Mouse (Mus musculus) bone marrow, adult 2 months (tissue): ENCODE data around the gene Ptprn2. TPM values are rescaled to one million over a fixed set of nuclear protein-coding genes. Genes with fewer than 3 reads are reported as not detected.

Experiments used
- H3K27ac ChIP-seq: fragments of 200-500 bp; 2 replicates; pipeline ENCODE4 v1.5.1; 2012; ENCODE audit warnings: low read depth, mild to moderate bottlenecking, control low read depth, inconsistent platforms, low read length; ENCODE audit not compliant: control insufficient read depth, poor library complexity, insufficient read depth
- H3K4me1 ChIP-seq: fragments of 200-500 bp; 2 replicates; pipeline ENCODE4 v1.6.1; 2011; ENCODE audit warnings: low read length; ENCODE audit not compliant: control insufficient read depth, insufficient read depth
- H3K4me3 ChIP-seq: fragments of 200-500 bp; replicated peaks from 2 replicates; pipeline ENCODE3; 2011; ENCODE audit warnings: mild to moderate bottlenecking, low read depth, low read length, control low read depth; ENCODE audit not compliant: control insufficient read depth
- CTCF ChIP-seq: fragments of 200-500 bp; IDR thresholded peaks from 2 replicates; pipeline ENCODE4 v1.5.1; 2011; ENCODE audit warnings: low read length, control low read depth; ENCODE audit not compliant: control insufficient read depth, insufficient read depth
- POLR2A ChIP-seq: fragments of 200-500 bp; IDR thresholded peaks from 2 replicates; pipeline ENCODE4 v1.6.1; 2011; ENCODE audit warnings: low read depth, mild to moderate bottlenecking, control low read depth, low read length, borderline replicate concordance; ENCODE audit not compliant: control insufficient read depth
- WGBS: fragments of 180-500 bp; shearing (Covaris S2); methylation state at CpG from one replicate; pipeline ENCODE4 v1.1.7; 2018; 5-methylcytosine and 5-hydroxymethylcytosine counted together
- polyA plus RNA-seq: library from polyadenylated mRNA; stranded (reverse); fragments of >200 nt; gene quantifications from 2 replicates; pipeline ENCODE4 v1.2.4, GENCODE M21; 2011; ENCODE audit warnings: low replicate concordance; ENCODE audit not compliant: missing spikeins, insufficient read depth, insufficient read length

Ptprn2 gene
- polyA plus RNA-seq, 1 experiment: 0.35 TPM

DNA sequence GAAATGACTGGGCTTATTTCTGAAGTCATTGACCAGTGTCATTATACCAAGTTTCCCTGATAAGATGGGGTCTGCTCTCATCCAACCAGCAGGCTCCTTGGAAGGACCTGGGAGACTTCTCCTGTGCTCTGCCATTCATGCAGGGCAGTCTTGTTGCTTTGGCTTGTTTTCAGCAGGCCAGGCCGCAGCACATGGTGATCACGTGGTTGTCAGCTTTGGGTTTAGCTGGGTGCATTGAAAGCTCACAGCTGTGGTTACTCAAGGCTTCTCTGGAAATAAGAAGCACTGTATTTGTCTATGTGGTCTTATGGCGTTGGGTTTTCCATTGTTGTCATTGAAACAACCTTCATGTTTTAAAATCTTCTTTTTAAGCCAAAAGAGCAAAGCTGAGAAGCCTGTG lies 678.3 kb downstream of the Ptprn2 start:
- WGBS: 74% methylated on average over 3 of the region's 3 CpGs
- peaks cover 3% of the 10 kb centered on the region for H3K4me1 ChIP-seq
- H3K4me3 ChIP-seq: no peak overlapping the region
- H3K27ac ChIP-seq: no peak overlapping the region
- TF ChIP-seq CTCF (no peak), POLR2A (no peak)

DNA sequence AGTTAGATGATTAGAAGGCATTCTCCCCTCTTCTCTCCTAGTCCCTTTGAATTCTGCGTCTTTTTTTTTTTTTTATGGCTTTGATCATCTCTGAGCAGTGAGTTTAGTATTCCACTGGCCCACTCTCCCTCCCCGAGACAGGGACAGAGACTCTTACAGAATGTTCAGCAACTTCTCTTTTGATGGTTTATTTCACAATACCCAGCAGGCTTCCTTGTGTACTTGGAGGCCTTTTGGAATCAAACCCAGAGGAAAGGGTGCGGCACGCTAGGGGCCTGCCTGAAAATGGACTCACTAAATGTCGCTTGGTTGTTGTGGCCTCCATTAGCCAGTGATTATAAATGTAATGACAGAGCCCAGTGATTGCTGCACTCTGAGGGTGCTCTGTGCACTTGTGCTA lies 680.7 kb downstream of the Ptprn2 start:
- TF ChIP-seq POLR2A: no peak
- TF ChIP-seq CTCF: no peak
- H3K27ac ChIP-seq: no peak overlapping the region
- peaks cover 3% of the 10 kb centered on the region for H3K4me1 ChIP-seq
- 52% methylated on average over 5 of the region's 5 CpGs for WGBS
- no peak overlapping the region for H3K4me3 ChIP-seq

DNA sequence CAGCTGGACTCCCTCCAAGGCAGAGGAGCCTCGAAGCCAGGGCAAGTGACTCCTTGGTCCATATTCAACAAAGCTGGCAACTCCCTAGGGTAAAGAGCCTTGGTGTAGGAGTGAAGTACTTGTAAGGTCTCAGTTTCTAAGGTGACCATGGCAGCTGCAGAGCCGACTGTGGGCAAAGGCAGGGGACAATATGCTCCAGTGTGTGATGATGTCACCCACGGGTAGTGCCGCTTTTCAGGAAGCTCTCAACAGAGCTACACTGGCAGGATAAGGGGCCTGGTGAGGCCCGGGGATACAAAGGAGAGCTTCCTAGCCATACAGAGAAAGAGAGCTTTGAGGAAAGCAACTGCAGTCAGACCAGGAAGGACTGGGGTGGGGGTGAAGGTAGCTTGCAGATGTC lies 684.1 kb downstream of the Ptprn2 start:
- Histone ChIP-seq H3K4me3 (no peak overlapping the region), H3K4me1 (peaks cover 3% of the 10 kb centered on the region), H3K27ac (no peak overlapping the region)
- 33% methylated on average over 5 of the region's 5 CpGs for WGBS
- no peak for TF ChIP-seq CTCF
- no peak for TF ChIP-seq POLR2A

DNA sequence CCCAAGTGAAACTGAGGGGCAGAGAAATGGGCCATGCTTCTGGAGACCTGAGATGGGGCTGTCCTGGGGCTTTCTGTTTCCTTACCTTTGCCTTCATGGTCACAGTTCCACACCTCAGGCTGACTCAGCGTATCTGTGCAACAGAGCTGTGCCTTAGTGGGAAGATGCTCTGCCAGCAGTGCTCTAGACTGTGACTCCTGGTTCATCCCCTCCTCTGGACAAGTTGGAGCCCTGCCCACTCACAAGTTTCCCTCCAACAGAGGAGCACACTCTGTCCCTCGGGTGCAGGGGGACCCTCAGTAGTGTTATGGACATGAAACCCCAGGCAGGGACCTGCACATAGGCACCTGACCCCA lies 687.0 kb downstream of the Ptprn2 start:
- TF ChIP-seq CTCF (no peak), POLR2A (no peak)
- WGBS: 53% methylated on average over 2 of the region's 2 CpGs

DNA sequence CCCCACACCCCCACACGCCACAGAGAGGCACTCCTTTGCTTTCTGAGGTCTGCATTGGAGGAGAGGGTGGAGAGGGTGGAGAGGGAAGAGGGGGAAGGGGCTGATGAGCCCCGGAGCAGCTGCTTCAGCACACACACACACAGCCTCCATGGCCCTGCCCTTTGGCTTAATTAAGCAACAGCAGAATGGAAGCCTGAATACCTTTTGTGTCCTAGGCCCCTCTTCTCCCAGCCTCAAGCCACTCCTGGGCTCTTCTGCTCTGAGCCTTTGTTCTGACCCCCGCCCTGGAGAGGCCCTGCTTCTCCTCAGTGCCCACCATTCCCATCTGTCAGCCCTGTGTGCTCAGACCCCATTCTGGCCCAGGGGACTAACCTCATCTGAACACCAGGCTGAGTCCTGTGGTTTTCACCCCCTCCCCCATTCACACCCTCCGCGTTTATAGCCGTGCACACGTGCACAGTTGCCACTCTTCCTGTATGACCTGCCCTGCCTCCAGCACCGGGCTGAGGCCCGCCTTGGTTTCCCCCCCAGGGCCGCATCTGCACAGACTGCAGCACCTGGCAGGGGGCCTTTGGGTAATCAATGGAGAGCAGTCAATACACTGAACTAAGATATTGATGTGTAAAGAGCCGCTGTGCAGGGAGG lies 687.5 kb downstream of the Ptprn2 start:
- no peak overlapping the region for H3K4me3 ChIP-seq
- H3K27ac ChIP-seq: no peak overlapping the region
- 25% methylated on average over 11 of the region's 11 CpGs for WGBS
- H3K4me1 ChIP-seq: no peaks in the 10 kb centered on the region
- no peak for TF ChIP-seq POLR2A

More for the DNA sequence above, 687.0 kb downstream of the Ptprn2 start:
- H3K4me1 ChIP-seq: no peaks in the 10 kb centered on the region
- no peak overlapping the region for H3K4me3 ChIP-seq
- H3K27ac ChIP-seq: no peak overlapping the region

DNA sequence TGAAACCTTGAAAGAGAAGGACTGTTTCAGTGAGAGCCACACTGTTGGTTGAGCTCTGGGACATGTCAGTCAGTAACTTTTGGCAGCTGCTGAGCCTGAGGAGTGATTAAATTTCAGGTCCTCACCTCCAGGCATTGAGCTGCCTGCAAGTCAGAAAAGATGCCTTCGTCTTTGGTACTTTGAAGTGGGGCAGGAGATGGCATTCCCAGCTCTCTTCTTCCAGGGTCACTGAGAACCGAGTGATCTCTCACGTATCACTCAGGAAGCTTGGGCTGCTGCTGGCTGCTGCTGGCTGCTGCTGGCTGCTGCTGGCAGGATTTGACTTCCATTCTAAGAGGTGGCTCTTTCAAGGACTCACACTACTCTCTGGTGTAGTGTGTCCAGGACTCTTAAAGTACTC lies 688.7 kb downstream of the Ptprn2 start:
- no peaks in the 10 kb centered on the region for H3K4me1 ChIP-seq
- 75% methylated on average over 3 of the region's 3 CpGs for WGBS
- no peak overlapping the region for H3K27ac ChIP-seq
- TF ChIP-seq CTCF: no peak
- TF ChIP-seq POLR2A: no peak
- H3K4me3 ChIP-seq: no peak overlapping the region

DNA sequence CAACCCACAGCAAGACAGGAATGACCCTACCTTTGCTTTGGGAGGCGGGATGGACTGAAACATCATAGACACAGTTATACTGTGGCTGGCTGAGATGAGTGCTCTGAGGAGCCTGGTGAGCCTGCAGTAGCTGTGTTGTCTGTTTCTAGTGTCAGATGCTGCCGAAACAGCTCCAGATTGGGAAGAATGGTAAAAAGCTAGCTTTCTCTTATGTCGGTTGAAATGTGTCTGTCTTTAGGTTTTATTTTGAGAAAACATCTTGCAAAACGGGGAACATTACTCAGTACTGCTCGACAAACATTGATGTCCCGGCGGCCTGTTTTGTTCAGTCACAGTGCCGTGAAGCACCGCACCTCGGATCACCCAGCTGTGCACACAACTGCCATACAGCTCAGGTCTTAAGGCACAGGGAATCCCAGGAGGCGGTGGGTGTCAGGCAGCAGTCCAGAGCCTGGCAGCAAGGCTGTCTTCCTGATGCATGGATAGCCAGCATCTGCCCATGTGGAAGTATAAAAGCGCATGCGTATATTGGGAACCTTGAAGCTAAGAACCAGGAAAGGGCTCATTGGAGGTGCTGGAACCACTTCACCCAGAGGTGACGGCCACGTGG lies 689.7 kb downstream of the Ptprn2 start:
- Histone ChIP-seq H3K27ac (no peak overlapping the region), H3K4me1 (no peaks in the 10 kb centered on the region), H3K4me3 (no peak overlapping the region)
- TF ChIP-seq CTCF: no peak
- no peak for TF ChIP-seq POLR2A
- 84% methylated on average over 15 of the region's 15 CpGs for WGBS

DNA sequence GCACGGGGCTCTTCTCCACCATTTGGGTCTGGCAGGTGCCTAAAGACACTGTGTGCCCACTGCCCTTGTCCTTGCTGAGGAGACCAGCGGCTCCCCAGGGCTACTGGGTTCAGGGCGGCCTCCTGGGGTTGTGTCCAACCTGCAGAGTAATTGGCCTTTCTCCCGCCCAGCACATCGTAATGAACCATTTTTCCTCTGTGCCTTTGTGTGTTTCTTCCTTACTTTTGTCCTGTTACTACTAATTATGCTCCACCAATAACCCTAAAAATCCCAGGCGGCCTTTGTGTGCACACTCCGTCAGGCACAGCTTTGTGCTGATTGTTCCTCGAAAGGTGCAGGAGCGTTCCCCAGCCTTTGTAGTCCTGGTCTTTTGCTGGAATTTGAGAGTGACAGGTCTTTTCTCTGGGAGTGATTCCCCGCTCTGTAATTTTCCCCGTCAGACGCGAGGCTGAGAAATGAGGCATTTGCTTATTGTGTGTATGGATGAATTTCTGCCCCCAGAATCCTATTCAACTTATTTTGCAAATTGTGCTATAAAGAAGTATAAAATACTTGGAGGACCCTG lies 690.8 kb downstream of the Ptprn2 start:
- TF ChIP-seq CTCF (no peak), POLR2A (no peak)
- 87% methylated on average over 13 of the region's 13 CpGs for WGBS
- H3K4me1 ChIP-seq: no peaks in the 10 kb centered on the region
- H3K4me3 ChIP-seq: no peak overlapping the region
- no peak overlapping the region for H3K27ac ChIP-seq

DNA sequence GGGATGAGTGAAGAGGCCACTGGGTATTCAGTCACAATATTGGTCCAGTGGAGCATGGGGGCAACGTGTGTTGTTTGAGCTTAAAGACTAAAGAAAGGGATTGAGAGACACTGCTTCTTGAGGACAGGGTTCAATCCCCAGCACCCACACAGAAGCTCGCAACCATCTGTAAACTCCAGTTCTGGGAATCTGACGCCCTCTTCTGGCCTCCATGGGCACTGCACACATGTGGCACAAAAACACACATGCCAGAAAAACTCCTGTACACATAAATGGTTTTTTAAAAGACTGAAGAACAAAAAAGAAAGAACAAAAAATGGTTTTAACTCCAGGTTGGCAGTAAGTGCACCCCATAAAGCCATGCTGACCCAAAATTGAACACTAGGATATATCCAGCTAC lies 701.6 kb downstream of the Ptprn2 start:
- no peak overlapping the region for H3K4me3 ChIP-seq
- no peak for TF ChIP-seq POLR2A
- no peak for TF ChIP-seq CTCF
- H3K4me1 ChIP-seq: no peaks in the 10 kb centered on the region
- H3K27ac ChIP-seq: no peak overlapping the region
- WGBS: 79% methylated on average over 3 of the region's 3 CpGs
